Mouse (Mus musculus): ENCODE measurements around the gene Sema4g. TPM values are rescaled to one million over a fixed set of nuclear protein-coding genes. Genes with fewer than 3 reads are reported as not detected.

The Sema4g gene
- total and polyA plus RNA-seq, 3 experiments, result 0.15 to 0.47 TPM; not detected in 1

- Histone ChIP-seq H3K9me3 (replicated peaks; ENCODE audit: insufficient read depth, low read length) (no peaks in the 10 kb centered on the region), H3K36me3 (ENCODE audit: control insufficient read depth in 1 of 2, insufficient read depth in 2 of 2, low read length in 2 of 2) (no peaks in the 10 kb centered on the region), H3K27ac (ENCODE audit: control insufficient read depth, low read depth, low read length) (no peak overlapping the region), H3K4me3 (ENCODE audit: control insufficient read depth in 1 of 2, insufficient read depth in 1 of 2, low read depth in 2 of 2, low read length in 2 of 2) (no peak overlapping the region), H3K27me3 (ENCODE audit: control insufficient read depth in 1 of 2, insufficient read depth in 2 of 2, low read length in 2 of 2) (no peaks in the 10 kb centered on the region), H3K79me2 (ENCODE audit: control insufficient read depth, insufficient read depth, low read length, poor library complexity) (no peaks in the 10 kb centered on the region), H3K4me1 (ENCODE audit: control insufficient read depth in 1 of 2, insufficient read depth in 2 of 2, low read length in 2 of 2) (no peaks in the 10 kb centered on the region), H3K9ac (ENCODE audit: control insufficient read depth, low read depth, low read length, poor library complexity, severe bottlenecking) (no peak overlapping the region)
- DNase-seq (ENCODE audit: low read depth, low spot score), result no peak
- no peak for TF ChIP-seq SIN3A (IDR thresholded peaks at IDR 0.05; ENCODE audit: low read length)
- TF ChIP-seq NELFE (IDR thresholded peaks at IDR 0.05; ENCODE audit: low read depth, low read length), result no peak
- no peak for TF ChIP-seq RCOR1 (IDR thresholded peaks at IDR 0.05; ENCODE audit: low read depth, low read length)
- TF ChIP-seq SMC3 (IDR thresholded peaks at IDR 0.05; ENCODE audit: low read depth, low read length), result no peak
- no peak for TF ChIP-seq USF2 (IDR thresholded peaks at IDR 0.05; ENCODE audit: borderline replicate concordance in 1 of 2, insufficient read depth in 1 of 2, low read depth in 1 of 2, low read length in 2 of 2)
- TF ChIP-seq TBP (IDR thresholded peaks at IDR 0.05; ENCODE audit: low read depth, low read length), result no peak
- no peak for TF ChIP-seq CHD2 (IDR thresholded peaks at IDR 0.05; ENCODE audit: low read length)
- no peak for TF ChIP-seq TCF12 (IDR thresholded peaks at IDR 0.05; ENCODE audit: low read depth, low read length)
- TF ChIP-seq E2F4 (IDR thresholded peaks at IDR 0.05; ENCODE audit: borderline replicate concordance, low read depth, low read length), result no peak
- TF ChIP-seq MAZ (IDR thresholded peaks at IDR 0.05; ENCODE audit: low read depth, low read length), result no peak
- TF ChIP-seq MYC (IDR thresholded peaks at IDR 0.05; ENCODE audit: low read depth, low read length), result no peak
- TF ChIP-seq ELF1 (IDR thresholded peaks at IDR 0.05; ENCODE audit: low read depth, low read length), result no peak
- TF ChIP-seq HCFC1 (IDR thresholded peaks at IDR 0.05; ENCODE audit: low read depth, low read length), result no peak
- no peak for TF ChIP-seq ZMIZ1 (IDR thresholded peaks at IDR 0.05; ENCODE audit: low read depth, low read length)
- TF ChIP-seq RAD21 (IDR thresholded peaks at IDR 0.05; ENCODE audit: low read depth, low read length), result no peak
These were observed 35.9 kb downstream of the Sema4g start for GRCm38 (mm10) chr19:45024775-45025174.

DNA sequence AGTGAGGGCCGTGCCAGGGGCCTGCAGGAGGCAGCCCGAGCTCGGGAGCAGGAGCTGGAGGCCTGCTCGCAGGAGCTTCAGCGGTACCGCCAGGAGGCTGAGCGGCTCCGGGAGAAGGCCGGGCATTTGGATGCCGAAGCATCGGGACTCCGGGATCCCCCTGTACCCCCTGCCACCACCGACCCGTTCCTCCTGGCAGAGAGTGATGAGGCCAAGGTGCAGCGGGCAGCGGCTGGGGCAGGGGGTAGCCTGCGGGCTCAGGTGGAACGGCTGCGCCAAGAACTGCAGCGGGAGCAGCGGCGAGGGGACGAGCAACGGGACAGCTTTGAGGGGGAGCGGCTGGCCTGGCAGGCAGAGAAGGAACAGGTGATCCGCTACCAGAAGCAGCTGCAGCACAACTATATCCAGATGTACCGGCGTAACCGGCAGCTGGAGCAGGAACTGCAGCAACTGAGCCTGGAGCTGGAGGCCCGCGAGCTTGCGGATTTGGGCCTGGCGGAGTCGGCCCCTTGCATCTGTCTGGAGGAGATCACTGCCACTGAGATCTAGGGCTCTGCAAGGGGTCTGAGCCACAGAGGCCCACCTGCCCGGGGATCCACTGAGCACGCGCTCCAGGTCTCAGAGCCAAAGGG, 37.2 kb downstream of the Sema4g start:
- H3K36me3 ChIP-seq (ENCODE audit: control insufficient read depth in 1 of 2, insufficient read depth in 2 of 2, low read length in 2 of 2), result peaks cover 0 to 2% of the 10 kb centered on the region in 2 experiments; a peak in 1 of 4 replicates
- TF ChIP-seq USF2 (IDR thresholded peaks at IDR 0.05; ENCODE audit: borderline replicate concordance in 1 of 2, insufficient read depth in 1 of 2, low read depth in 1 of 2, low read length in 2 of 2) (no peak), RCOR1 (IDR thresholded peaks at IDR 0.05; ENCODE audit: low read depth, low read length) (no peak)

More for the DNA sequence above, 37.2 kb downstream of the Sema4g start:
- no peak for DNase-seq (ENCODE audit: low read depth, low spot score)
- Histone ChIP-seq H3K27ac (ENCODE audit: control insufficient read depth, low read depth, low read length) (no peak overlapping the region), H3K79me2 (ENCODE audit: control insufficient read depth, insufficient read depth, low read length, poor library complexity) (no peaks in the 10 kb centered on the region), H3K9me3 (replicated peaks; ENCODE audit: insufficient read depth, low read length) (no peaks in the 10 kb centered on the region), H3K4me3 (ENCODE audit: control insufficient read depth in 1 of 2, insufficient read depth in 1 of 2, low read depth in 2 of 2, low read length in 2 of 2) (no peak overlapping the region), H3K9ac (ENCODE audit: control insufficient read depth, low read depth, low read length, poor library complexity, severe bottlenecking) (no peak overlapping the region), H3K27me3 (ENCODE audit: control insufficient read depth in 1 of 2, insufficient read depth in 2 of 2, low read length in 2 of 2) (no peaks in the 10 kb centered on the region), H3K4me1 (ENCODE audit: control insufficient read depth in 1 of 2, insufficient read depth in 2 of 2, low read length in 2 of 2) (peaks cover 0 to 4% of the 10 kb centered on the region in 2 experiments; a peak in 1 of 4 replicates)
